Mouse (Mus musculus) kidney, postnatal 14 days (tissue): ENCODE measurements around the gene Rab3il1.

ENCODE experiments used
- DNase-seq: peaks from one replicate; pipeline ENCODE4 v3.0.0; 2022; ENCODE audit warnings: mixed read lengths

The Rab3il1 gene

DNA sequence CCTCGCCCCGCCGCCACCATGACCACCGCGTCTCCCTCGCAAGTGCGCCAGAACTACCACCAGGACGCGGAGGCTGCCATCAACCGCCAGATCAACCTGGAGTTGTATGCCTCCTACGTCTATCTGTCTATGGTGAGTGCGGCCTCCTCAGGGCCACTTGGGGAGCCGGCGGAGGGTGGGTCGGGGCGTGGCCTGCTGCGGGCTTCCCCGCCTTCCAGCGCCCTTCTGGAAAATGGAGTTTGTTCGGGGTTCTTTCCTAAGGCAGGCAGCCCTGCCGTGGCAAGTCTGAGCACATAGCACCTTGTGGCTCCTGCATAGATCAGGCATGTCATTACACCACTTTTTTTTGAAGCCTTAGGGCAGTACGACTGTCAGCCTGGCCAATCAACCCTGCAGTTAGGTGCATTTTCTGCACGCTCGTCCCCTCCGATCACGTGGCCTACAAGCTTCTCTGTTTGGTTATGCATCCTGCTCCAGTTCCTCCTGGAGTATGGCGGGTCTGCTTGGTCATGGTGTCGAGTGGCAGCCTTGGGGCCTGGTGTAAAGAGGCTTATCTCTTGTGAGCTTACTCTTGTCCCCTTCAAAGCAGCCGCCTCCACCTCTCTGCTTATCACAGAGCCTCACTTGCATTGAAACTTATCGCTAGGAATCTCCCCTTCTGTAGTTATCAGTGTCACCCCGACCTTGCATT lies 18.5 kb upstream of the Rab3il1 start:
- DNase-seq = peak; percentile 82

DNA sequence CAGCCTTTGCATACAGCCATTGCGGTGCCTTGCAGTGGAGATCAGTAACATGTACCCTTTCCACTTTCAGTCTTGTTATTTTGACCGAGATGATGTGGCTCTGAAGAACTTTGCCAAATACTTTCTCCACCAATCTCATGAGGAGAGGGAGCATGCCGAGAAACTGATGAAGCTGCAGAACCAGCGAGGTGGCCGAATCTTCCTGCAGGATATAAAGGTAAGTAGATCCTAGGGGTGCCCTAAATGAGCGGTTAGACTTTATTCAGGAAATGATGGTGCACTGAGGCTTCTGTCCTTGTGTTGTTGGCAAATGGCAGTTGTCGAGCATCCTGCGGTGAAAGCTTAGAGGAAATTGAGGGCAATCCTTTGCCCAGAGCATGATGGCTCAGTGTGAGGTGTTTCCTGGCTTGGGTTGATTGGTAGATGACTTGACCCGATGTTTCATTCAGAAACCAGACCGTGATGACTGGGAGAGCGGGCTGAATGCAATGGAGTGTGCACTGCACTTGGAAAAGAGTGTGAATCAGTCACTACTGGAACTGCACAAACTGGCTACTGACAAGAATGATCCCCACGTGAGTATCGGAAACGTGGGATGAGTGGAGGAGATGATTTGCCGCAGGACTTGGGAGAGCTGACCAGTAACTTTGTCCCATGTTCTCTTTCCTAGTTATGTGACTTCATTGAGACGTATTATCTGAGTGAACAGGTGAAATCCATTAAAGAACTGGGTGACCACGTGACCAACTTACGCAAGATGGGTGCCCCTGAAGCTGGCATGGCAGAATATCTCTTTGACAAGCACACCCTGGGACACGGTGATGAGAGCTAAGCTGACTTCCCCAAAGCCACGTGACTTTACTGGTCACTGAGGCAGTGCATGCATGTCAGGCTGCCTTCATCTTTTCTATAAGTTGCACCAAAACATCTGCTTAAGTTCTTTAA lies 17.1 kb upstream of the Rab3il1 start:
- no peak for DNase-seq

DNA sequence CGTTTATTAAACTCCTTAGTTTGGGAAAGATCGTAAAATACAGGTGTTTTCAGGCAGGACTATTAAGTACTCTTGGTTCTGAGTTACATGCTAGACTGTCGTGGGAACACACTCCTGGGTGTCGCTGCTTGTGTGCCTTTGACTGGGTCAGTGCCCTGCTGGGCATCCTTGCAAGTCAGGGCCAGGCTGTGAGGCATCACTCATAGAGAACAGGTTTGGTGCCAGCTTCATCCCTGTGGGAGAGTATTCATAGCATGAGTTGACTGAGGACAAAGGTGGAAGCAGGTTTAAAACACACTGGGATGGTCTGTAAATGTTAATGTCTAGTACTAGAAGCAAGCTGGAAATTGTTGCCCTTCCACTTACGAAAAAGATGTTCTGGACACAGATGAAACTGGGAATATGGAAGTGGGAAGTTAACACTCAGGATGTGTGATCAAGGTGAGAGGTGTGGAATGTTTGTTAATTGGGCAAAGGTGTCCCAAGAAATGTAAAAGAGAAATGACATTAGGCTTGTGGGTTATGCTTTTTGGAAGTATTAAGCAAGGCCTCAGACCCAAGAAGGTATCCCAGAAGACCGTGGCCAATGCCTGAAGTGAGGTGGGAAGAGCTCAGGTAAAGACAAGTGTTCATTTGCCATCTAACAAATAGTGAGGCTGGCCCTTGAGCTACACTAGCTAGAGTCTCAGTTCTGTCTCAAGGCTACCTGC lies 16.1 kb upstream of the Rab3il1 start:
- DNase-seq = no peak

DNA sequence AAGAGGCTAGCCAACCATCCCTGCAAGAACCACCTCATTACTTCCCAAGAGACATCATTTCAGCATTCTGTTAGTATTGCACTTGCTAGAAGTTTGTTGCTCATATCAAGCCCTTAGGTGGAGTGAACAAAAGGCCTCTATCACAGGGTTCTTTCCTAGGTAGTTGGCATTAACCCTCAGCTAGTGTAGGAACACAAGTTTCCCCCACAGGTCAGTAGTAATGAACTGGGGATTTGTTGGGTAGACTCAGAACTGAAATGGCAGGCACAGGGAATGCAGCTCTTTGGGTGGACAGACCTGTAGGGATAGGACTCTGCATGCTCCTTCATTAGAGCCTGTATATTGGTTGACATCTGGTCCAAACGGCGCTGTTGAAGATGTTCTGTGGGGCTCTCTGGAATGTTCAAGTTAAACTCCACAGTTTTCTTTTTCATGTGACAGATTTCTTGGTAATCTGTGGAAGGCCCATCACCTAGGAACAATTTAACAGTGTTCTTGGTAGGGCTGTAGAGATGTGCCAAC lies 15.5 kb upstream of the Rab3il1 start:
- no peak for DNase-seq

DNA sequence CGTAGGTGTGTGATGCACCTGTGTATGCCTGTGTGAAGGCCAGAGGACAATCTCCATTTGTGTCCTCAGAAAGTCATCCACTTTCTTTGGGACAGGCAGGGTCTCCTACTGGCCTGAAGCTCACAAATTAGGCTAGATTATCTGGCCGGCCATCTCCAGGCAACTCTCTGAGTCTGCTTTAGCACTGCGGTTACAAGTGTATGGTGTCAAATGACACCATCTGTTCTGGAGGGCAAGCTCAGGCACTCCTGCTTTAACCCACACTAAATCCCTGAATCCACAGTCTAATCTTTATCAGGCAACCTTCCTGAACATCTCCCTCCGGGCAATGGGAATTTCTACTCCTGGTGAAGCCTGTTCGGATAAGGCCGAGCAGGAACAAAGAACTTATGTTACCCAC lies 14.3 kb upstream of the Rab3il1 start:
- DNase-seq = no peak

DNA sequence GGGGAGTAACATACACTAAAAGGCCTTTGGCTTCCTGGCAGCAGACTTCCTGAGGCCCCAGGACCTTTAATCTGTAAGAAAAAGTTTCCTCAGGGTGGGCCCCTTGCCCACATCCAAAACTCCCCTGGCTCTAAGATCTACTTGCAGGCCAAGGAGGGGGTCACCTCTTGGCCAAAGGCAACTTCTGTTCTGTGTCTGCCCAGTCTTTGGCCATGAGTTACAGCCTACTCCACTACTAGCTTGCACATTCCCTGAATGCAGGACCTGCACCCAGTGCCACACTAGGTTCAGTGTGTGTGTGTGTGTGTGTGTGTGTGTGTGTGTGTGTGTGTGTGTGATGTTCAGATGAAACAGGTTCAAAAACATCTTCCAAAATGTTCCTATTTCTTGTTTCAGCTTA lies 13.9 kb upstream of the Rab3il1 start:
- DNase-seq = no peak

DNA sequence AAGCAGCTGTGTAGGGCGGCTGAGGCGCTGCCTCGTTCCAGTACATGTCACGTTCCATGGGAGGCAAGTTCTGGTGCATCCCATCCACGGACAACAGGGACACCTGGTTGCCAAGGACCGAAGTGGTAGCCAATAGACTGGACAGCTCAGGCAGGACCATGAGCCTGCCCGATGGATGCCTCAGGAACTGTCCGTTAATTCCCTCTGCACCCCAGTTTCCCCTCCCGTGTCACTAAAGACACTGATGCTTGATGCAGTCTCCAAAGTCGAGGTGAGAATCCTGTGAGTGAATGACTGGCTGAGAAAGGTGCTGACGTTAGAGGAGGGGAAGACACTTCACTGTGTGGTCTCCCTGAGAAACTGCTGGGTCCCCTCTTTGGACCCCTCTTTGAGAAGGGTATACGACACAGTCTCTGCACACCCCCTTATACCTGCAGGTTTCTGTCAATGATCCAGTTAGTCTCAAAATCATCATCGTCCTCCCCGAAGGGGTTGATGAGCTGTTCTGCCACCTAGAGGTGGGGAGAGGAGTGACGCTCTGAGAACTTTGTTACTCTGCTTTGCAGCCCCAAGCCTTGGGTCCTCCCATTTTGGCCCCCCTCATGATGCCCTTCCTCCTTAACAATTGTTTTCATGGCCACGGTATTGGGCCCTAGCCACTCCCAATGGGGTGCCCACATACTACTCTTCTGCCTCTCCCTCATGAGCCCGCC lies 12.1 kb upstream of the Rab3il1 start:
- no peak for DNase-seq

DNA sequence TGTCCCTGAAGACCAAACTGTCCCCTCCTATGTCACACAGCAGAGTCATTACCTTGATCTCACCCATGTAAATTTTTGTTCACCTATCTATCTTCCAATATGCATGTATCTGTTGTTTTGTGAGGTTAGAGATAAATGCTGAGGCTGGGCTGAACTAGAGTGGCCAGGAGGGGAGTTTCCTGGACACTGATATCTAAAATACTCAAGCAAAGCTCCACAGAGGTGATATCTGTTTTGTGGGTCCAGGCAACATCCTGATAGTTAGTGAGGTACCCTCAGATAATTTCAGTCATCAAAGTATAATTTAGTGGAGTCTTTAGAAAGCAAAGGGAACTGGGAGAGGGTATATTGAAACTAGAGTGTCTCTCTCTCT lies 11.6 kb upstream of the Rab3il1 start:
- DNase-seq = no peak

DNA sequence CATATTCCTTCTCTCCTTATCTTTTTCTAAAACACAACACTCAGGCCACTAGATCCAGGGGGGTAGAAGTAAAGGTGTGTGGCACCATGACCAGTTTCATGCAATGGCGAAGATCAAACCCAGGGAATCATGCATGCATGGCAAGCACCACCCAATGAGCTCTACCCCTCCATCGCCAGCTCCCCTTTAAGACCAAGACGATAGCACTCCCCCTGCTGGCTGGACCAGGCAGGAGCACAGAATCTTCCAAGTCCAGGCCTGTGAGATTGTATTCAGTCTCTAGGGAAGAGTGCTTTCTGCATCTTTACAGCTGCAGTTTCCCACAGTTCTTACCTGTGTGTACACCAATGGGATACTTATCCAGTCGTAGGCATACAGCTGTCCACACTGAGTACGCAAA lies 10.2 kb upstream of the Rab3il1 start:
- DNase-seq = peak; percentile 81

DNA sequence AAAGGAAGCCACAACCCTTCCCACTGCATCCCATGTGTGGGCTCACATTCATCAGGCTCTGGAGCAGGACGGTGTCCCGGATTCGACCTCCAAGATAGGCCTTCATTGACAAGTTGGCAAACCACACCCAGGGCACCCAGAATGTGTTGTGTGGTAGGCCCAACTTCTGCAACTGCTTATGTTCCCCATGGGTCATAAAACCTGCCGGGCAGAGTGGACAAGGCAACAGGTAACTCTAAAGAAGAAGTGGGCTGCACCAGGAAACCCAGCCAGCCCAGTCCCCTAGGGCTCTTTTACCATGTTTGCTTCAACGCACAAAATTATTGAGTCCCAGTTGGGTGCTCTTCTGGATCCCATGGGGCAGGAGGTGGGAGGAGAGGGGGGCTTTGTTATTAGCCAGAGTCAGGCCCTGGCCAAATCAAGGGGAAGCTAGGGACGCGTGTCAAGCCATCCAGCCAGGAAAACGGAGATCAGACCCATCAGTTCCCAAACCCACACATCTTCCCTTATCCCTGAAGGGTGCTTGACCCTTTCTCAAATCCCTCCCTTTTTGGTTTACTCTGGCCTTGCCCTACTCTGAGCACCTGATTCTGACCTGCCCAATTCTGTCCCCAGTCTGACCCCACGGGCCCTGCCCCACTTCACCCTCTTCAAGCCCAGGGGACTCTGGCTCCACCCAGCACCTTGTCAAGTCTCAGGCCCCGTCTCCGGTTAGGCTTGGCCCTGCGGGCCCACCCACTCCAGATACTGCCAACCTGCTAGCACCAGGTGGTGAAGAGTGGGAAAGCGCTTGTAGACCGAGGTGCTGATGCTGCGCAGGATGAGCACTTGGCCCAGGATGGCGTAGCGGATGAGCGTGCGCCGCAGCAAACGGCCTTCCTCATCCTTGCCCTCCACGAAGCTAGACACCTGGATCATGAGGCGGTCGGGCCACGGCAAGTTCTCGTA lies 9.2 kb upstream of the Rab3il1 start:
- no peak for DNase-seq

DNA sequence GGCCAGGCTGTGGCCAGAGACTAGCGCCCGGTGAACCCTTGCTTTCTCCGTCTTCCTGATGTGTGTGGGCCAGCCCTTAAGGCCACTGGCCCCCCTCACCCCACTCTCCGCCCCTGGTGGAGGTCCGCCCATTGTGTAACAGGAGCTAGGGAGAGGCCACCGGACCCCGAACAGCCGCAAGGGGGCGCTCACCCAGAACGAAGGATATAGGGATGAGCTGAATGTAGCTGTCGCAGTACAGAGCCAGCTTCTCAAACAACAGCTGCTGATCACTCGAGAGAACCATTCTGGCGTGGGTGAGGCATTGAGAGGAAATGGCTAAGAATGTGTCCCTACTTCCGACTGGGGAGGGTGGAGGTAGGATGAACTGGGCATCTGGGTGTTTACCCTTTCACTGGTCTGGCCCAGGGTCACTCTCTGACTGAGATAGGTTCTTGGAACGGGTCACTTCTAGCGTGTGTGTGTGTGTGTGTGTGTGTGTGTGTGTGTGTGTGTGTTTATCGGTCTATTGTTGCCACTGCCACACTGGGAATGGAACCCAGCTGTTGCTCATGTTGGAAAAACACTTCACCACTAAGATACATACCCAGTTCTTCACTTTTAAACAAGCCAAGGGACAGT lies 8.3 kb upstream of the Rab3il1 start:
- DNase-seq = peak; percentile 91

DNA sequence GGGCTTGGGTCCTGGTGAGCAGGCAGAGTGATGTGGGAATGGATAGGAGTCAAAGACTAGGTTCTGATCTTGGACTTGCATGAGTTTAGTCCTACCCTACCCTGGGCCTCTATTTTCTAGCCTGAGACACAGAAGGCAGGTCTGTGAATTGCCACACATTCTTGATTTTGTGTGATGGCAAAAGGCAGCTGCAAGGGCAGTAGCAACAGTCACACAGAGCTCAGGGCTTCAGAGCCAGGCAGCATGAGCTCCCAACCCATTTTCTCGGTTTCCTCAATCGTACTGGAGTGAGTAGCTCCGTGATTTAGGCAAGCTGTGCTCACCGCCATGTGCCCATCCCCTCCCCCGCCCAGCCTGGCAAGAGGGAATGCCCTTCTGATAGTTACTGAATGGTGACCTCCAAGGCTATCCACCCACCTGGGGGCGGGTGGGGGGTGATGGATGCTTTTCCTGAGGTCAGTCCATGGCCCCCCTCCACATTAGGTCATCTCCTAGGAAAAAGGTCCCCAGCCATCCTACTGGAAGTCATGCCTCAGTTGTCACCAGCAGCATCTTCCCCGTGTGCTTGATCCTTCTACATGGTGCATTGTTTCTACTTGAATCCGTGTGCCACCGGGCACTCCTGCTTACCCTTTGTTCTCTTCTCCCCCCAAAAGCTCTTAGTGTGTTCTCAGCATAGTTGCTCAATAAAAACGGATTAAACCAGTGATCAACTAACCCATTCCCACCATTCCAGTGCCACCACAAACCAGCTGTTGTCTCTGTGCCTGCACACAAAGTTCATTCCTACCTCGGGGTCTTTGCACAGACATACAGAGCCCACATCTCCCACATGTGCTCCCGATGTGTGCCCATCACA lies 4.0 kb upstream of the Rab3il1 start:
- no peak for DNase-seq

DNA sequence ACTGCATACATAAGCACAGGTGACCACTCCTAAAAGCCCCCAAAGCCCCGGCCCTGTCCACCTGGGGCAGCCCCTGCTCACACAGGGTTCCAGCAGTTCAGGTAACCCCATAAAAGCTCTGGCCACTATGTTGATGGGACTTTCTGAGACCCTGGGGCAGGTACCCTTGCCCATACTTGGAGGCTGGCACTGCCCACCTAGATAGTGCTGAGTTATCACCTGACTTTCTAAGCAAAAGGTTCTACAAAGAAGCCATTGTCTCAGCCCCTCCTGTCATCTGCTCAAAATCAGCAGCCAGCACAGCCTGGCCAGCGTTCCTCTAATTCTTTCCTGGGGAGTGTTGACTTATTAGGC lies 3.4 kb upstream of the Rab3il1 start:
- no peak for DNase-seq

DNA sequence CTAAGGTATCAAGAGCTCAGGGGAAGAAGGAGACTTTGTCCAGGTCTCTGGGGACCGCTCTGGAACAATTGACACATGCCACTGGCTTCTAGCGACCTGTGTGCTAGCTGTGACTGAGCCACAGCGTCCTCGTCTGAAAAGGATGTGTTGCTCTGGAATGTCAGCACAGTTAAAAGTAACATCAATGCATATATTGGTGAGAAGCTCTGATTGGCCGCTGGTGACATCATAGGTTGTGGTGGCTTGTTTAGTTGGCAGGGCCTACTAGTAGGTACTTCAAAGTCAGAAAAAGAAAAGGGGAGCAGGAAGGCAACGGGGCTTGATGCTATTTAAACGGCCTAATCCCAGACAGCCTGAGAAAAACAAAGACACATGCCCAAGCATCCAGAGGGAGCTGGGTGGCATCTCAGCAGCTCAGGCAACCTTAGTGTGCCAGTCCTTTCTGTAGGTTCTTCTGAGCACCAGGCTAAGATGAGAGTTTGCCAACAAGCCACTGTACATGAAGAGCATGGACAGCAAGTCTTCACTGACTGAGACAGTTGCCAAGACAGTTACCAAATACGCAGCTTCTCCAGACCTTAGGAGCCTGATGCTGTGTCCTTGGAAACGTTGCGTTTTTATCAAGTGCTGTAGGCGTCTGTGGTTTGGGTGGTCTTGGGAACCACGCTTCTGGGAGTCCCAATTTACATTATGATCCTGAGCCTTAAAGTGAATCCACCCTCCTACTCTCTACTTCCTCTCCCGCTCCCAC lies 2.6 kb upstream of the Rab3il1 start:
- DNase-seq = no peak

DNA sequence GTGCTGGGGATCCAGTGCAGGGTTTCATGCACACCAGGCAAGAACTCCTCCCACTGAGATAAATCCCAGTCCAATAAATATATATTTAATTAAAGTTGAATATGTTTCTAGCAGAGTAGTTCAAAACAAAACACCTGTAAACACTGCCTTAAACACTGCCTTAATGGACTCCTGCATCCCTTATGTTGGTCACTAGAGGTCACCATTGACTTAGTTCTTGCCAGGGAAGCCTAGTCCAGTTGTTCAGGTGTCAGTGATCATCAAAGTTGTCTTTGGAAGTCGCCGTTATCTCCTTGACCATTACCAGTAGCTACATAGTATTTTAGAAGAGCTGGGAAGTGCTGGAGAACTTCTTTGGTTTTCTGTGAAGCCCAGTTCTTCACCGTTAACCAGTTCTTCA lies 1.1 kb upstream of the Rab3il1 start:
- peak; percentile 66 for DNase-seq

DNA sequence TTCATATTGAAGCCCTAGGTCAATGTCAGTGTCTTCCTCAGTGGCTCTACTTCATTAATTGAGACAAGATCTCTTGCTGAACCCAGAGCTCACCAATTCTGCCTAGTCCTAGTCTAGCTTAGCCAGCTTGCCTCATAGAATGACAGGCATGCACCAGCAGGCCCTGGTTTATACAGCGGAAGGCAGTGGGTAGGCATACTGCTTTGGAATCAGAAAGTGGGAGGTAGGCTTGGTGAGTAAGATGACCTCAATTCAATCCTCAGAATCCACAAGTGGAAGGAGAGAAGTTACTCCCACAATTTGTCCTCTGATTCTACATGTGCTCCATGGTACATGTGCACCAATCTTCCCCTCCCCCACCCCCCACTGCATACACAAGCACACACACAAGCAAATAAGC lies 2.2 kb downstream of the Rab3il1 start:
- no peak for DNase-seq

DNA sequence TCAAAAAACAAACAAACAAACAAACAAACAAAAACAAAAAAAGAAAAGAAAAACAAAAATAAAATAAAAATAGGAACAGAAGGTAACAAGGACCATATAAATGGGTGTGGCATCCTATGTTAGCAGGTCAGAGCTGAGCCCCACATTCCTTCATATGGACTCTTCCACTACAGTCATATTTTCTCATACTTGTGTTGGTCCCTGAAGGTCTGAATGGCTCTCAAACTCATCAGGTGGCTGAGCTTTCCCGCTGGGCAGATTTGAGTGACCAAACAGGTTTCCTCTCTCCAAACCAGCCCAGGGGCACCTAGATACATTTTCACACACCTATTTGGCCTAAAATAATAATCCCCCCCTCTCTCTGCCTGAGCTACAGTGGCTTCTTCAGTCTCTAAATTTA lies 9.9 kb downstream of the Rab3il1 start:
- DNase-seq = no peak

DNA sequence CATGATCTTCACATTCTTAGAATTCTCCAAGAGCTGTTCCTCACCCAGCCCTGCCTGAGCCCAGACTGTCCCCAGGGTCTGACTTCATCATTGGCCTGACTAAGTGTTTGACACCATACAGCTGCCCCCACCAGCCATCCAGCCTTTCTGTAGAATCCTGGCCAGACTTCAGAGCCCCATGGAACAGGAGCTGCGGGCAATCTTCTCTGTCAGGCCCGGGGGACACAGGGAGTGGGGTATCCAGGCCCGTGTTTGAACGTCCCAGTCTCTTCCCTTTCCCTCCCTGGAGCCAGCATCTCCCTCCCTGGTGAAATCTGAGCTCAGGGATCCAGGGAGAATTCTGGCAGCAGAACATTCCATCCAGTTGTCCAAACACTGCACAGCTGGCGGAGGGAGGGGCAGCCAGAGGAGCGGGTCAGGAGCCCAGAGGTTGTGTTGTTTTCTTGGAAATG lies 11.4 kb downstream of the Rab3il1 start:
- DNase-seq = peak; percentile 69

DNA sequence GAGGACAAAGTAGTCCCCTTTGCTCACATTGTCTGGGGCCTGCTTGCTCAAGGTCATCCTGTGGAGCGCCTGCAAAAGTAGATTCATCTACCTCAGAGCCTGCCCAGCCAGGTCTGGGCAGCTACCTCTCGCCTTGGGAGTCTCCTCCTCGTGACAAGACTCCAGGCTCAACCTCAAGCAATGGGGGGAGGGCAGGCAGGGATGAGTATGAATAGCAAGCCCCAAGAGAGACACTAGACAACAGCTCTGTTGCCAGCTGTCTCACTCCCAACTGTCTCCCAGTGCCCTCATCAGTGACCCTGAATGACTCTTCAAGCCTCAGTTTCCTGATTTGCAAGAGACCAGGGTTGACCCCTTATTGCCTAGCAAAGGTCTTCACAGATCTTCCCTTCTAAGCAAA lies 11.9 kb downstream of the Rab3il1 start:
- no peak for DNase-seq
